Mouse (Mus musculus) heart, postnatal 0 days (tissue): ENCODE measurements at regions not wholly inside any gene's neighbourhood (a gene's known extent, or its start where the extent isn't known, plus 50 kb on each side); places are given as distances from the start of the nearest gene placed in this dataset.

Experiments
- CTCF ChIP-seq: IDR thresholded peaks from 2 replicates; pipeline ENCODE4 v1.5.1; 2016; ENCODE audit warnings: antibody characterized with exemption, control low read depth, low read depth
- EP300 ChIP-seq: IDR thresholded peaks from 2 replicates; pipeline ENCODE4 v1.6.1; 2016; ENCODE audit warnings: antibody characterized with exemption, low read depth

- TF ChIP-seq CTCF: no peak
- TF ChIP-seq EP300: no peak
Observed at GRCm38 (mm10) chr8:91908731-91909353, 107.0 kb upstream of the Irx3 start.
